Mouse (Mus musculus): Measurements from ENCODE around the gene Susd5.

Susd5 gene

GRCm38 (mm10) chr9:114057090-114057796 is at the start of gene Susd5:
Susd5 (plus strand) TSS chr9:114057140.
- no peak for DNase-seq

GRCm38 (mm10) chr9:114007850-114008350 is 49.0 kb upstream of the Susd5 start:
- DNase-seq: peak; percentile 45 to 57

GRCm38 (mm10) chr9:114009526-114009925 is 47.4 kb upstream of the Susd5 start:
- DNase-seq: no peak

- DNase-seq: no peak
Observed at GRCm38 (mm10) chr9:114011203-114011602, 45.7 kb upstream of the Susd5 start.

- DNase-seq: no peak
Observed at GRCm38 (mm10) chr9:114014034-114014433, 42.9 kb upstream of the Susd5 start.

GRCm38 (mm10) chr9:114015724-114016123 is 41.2 kb upstream of the Susd5 start:
- DNase-seq: peak in 1 of 2 experiments; percentile 46

- no peak for DNase-seq
Observed at GRCm38 (mm10) chr9:114016402-114016801, 40.5 kb upstream of the Susd5 start.

- DNase-seq: no peak
Observed at GRCm38 (mm10) chr9:114019012-114019762, 37.8 kb upstream of the Susd5 start.

GRCm38 (mm10) chr9:114022141-114022540 is 34.8 kb upstream of the Susd5 start:
- DNase-seq: no peak

GRCm38 (mm10) chr9:114025182-114025581 is 31.8 kb upstream of the Susd5 start:
- DNase-seq: no peak

GRCm38 (mm10) chr9:114025846-114026245 is 31.1 kb upstream of the Susd5 start:
- no peak for DNase-seq

GRCm38 (mm10) chr9:114026261-114026934 is 30.5 kb upstream of the Susd5 start:
- peak; percentile 17 to 54 for DNase-seq

GRCm38 (mm10) chr9:114040945-114041344 is 16.0 kb upstream of the Susd5 start:
- no peak for DNase-seq

- no peak for DNase-seq
Observed at GRCm38 (mm10) chr9:114042490-114042889, 14.4 kb upstream of the Susd5 start.

GRCm38 (mm10) chr9:114044446-114044845 is 12.5 kb upstream of the Susd5 start:
- peak in 1 of 2 experiments; percentile 15 for DNase-seq

GRCm38 (mm10) chr9:114046028-114046427 is 10.9 kb upstream of the Susd5 start, which contains the start of gene Fbxl2:
Fbxl2 (minus strand) TSS chr9:114046191.
- no peak for DNase-seq

GRCm38 (mm10) chr9:114046676-114047075 is 10.3 kb upstream of the Susd5 start:
- DNase-seq: no peak

GRCm38 (mm10) chr9:114050106-114050505 is 6.8 kb upstream of the Susd5 start:
- no peak for DNase-seq

- no peak for DNase-seq
Observed at GRCm38 (mm10) chr9:114050778-114051177, 6.2 kb upstream of the Susd5 start.

GRCm38 (mm10) chr9:114052031-114052430 is 4.9 kb upstream of the Susd5 start:
- no peak for DNase-seq

- DNase-seq: no peak
Observed at GRCm38 (mm10) chr9:114052866-114053265, 4.1 kb upstream of the Susd5 start.

GRCm38 (mm10) chr9:114068494-114069053 is 11.6 kb downstream of the Susd5 start:
- DNase-seq: no peak

- DNase-seq: peak; percentile 17 to 38
Observed at GRCm38 (mm10) chr9:114069372-114069771, 12.4 kb downstream of the Susd5 start.

Data from kidney, adult 8-10 months (tissue).